Mouse (Mus musculus): ENCODE measurements around the gene Cdh23.

Gene Cdh23

GRCm38 (mm10) chr10:60278786-60279185 lies 417.5 kb downstream of the Cdh23 start:
- no peak for DNase-seq

- no peak for DNase-seq
These were observed 418.3 kb downstream of the Cdh23 start for GRCm38 (mm10) chr10:60278006-60278399.

GRCm38 (mm10) chr10:60277207-60278005 lies 418.9 kb downstream of the Cdh23 start, which contains the start of gene Psap:
TSS of gene Psap (plus strand) at chr10:60277627.
- DNase-seq, result peak; percentile 97

GRCm38 (mm10) chr10:60273382-60273781 lies 422.9 kb downstream of the Cdh23 start:
- no peak for DNase-seq

- no peak for DNase-seq
These were observed 424.0 kb downstream of the Cdh23 start for GRCm38 (mm10) chr10:60272241-60272640.

- DNase-seq, result no peak
These were observed 425.3 kb downstream of the Cdh23 start for GRCm38 (mm10) chr10:60271015-60271414.

- no peak for DNase-seq
These were observed 426.9 kb downstream of the Cdh23 start for GRCm38 (mm10) chr10:60269141-60270064.

GRCm38 (mm10) chr10:60268738-60269137 lies 427.6 kb downstream of the Cdh23 start:
- DNase-seq, result no peak

- DNase-seq, result no peak
These were observed 429.4 kb downstream of the Cdh23 start for GRCm38 (mm10) chr10:60266842-60267401.

GRCm38 (mm10) chr10:60265252-60265651 lies 431.0 kb downstream of the Cdh23 start:
- no peak for DNase-seq

GRCm38 (mm10) chr10:60263351-60263750 lies 432.9 kb downstream of the Cdh23 start:
- no peak for DNase-seq

GRCm38 (mm10) chr10:60262386-60262785 lies 433.9 kb downstream of the Cdh23 start:
- peak; percentile 64 for DNase-seq

GRCm38 (mm10) chr10:60261530-60261929 lies 434.8 kb downstream of the Cdh23 start:
- no peak for DNase-seq

GRCm38 (mm10) chr10:60260557-60261294 lies 435.6 kb downstream of the Cdh23 start:
- DNase-seq, result no peak

- DNase-seq, result no peak
These were observed 438.9 kb downstream of the Cdh23 start for GRCm38 (mm10) chr10:60257261-60257825.

- no peak for DNase-seq
These were observed 440.2 kb downstream of the Cdh23 start for GRCm38 (mm10) chr10:60256088-60256487.

Data from right cerebral cortex, postnatal 25 days (tissue).